Mouse (Mus musculus) left cerebral cortex, postnatal 10 days (tissue): ENCODE measurements around the gene Rlbp1. TPM values are rescaled to one million over a fixed set of nuclear protein-coding genes. Genes with fewer than 3 reads are reported as not detected.

Experiments
- DNase-seq, 2 experiments: peaks; one replicate each; pipeline ENCODE4 v3.0.0; 2021 to 2022; ENCODE audit warnings: low spot score in 2 of 2, mixed read lengths in 1 of 2; ENCODE audit errors: extremely low spot score in 1 of 2
- intact Hi-C: fragments of 180-260 bp; cut with DNase I; formaldehyde crosslinking; loops from one replicate; pipeline ENCODE4 v1.15.1; 2025
- total RNA-seq, 2 experiments: library from RNA; stranded (reverse); gene quantifications; 2 replicates each; pipeline ENCODE4 v1.2.3; 2021

Gene Rlbp1
- total RNA-seq, 2 experiments from 2014 or later = 23.2 to 24.3 TPM

DNA sequence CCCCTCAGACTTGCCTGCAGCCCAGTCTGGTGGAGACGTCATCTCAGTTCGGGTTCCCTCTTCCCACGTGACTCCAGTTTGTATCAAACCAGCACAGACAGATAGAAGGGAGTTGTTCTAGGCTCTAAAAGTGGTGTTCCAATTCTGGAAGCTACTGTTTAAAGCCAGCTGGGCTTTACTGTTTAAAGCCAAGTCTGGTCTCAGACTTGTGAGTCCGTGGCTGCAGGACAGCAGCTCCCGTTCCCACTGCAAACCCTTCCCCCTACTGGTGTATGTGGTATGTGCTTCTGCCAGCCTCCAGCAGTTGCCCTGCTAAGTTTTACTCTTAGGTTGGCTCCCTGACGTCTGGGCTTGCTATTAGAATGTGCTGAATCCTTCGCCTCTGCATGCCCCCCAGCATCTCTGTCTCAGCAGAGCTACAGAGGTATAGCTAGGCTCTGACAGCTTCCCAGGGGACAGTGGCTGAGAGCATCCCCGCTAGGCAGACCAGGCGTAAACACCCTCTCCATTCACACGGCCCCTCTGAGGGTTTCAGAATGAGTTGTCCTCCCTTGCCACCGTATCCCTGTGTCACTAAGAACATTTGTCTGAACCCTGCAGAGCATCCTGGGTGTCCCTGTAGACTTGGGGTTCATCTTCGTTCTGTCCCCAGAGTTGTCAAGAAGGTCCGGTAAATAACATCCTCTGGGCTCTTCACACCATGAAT, 39.6 kb downstream of the Rlbp1 start:
- intact Hi-C loops = loop anchor here (5.0 kb wide), 3 partner anchors 35 to 425 kb away; no protein-coding TSS in a partner anchor
- DNase-seq = peak in 1 of 2 experiments; percentile 42

DNA sequence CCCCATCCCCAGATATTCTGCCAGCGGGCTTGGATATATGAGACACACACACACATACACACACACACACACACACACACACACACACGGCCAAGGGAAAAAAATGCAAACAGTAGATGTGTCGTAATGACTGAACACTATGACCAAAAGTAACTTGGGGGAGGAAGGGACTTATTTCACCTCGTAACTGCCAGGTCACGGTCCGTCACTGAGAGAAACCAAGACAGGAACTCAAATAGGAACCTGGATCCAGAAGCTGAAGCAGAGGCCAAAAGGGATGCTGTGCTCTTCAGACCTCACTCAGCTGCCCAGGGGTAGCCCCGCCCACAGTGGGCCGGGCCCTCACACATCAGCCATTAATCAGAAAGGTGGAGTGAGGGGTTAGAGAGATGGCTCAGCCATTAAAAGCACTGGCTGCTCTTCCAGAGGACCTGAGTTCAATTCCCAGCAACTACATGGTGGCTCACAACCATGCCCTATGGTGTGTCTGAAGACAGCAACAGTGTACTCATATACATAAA, 40.2 kb downstream of the Rlbp1 start:
- intact Hi-C loops = loop anchor here (5.0 kb wide), 3 partner anchors 34 to 424 kb away; no protein-coding TSS in a partner anchor
- DNase-seq = no peak

DNA sequence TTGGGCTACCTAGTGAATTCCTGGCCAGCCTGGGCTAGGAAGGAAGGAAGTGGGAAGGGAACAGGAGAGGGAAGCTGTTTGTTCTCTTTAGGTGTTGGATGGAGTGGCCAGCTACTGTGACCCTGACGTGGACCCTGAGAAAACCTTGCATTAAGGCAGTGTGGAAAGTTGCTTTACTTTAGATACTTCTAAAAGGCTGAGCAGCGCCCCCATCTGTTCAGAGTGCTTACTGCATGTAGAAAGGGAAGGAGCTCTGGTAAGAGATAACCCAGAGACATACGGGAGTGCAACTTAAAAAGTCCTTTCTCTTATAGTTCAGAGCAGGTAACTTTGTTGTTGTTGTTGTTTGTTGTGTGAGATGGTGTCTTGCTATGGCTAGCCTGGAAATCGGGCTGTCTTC, 40.9 kb downstream of the Rlbp1 start:
- peak; percentile 58 to 74 for DNase-seq
- intact Hi-C loops = loop anchor here (5.0 kb wide), 3 partner anchors 34 to 424 kb away; no protein-coding TSS in a partner anchor

DNA sequence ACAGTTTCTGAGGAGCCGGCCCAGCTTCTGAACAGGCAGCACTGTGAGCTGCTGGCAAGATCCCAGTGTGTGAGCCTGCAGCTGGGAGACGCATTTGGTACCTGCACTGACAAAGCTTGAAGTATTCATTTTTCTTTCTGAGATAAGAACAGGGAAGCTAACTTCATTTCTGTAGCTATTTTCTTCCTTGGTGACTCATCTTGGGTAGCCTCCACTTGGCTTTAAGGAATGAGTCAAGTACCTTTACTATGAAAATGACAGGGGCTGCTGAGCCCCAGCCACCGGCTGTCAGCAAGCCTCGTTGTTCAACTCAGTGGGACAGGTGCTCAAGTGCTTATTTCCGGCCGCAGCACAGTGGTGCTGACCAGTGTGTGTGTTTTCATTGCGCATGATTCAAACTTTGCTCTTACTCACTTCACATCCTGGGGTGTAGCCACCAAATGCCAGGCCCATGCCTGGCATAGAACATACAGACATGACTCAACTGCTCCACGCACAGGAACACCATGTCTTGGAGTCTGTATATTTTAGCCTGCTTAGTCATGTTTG, 50.4 kb downstream of the Rlbp1 start:
- DNase-seq = no peak

DNA sequence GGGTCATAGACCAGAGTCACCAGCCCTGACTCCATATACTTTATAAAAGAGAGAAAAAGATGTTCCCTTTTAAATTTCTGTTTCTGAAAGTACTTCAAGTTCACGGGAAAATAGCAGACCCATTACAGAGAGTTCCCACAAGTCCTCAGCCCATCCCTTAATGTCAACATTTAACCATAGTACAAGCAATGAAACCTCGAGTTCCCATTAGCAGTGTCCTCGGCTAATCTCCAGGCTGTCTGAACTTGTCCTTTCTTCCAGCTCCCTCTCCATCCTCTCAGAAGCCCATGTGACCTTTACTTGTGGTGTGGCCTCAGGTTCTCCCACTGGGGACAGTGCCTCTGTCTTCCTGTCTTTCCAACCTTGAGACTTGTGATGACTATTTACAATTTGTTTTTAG, 53.4 kb downstream of the Rlbp1 start:
- no peak for DNase-seq
- intact Hi-C loops = no loop called here

More for the DNA sequence above, 50.4 kb downstream of the Rlbp1 start:
- intact Hi-C loops = no loop called here

DNA sequence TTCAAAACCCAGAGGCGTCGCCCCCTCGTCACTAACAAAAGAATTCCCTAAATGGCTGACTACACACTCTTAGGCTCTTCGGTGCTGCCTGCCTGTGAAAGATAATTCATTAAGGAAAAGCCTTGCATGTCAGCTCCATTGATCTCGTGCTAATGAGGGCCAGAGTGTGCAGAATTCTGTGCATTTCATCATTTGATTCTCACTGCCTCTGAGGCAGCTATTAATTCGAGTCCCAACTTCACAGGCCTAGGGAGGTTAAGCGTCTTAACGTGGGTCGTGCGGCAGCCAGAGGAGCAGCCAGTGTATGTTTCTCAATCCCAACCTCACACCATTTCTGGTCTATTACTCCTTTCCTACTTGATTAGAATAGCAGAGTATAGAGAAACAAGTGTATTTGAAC, 55.7 kb downstream of the Rlbp1 start:
- intact Hi-C loops = no loop called here
- no peak for DNase-seq

DNA sequence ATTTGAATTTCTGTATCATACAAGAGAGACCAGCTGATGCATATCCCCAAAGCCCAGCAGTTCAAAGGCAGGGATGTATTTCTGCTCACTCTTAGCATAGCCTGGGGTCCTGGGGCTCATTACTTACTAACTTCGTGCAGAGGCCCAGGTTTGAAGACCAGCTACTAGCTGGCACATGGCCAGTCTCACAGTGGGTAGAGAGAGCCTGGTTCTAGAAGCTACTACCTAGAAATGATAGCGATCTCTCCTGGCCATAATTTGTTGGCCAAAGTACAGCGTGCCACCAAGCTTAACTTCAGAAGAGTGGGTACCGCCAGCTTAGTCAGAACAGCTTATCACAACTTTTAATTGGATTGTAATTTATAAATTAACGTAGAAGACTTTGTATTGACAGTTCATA, 58.1 kb downstream of the Rlbp1 start:
- DNase-seq = peak in 1 of 2 experiments; percentile 38
- intact Hi-C loops = no loop called here

Other genes starting within 250 kb of the Rlbp1 start
- gene Mfge8, start 238.0 kb downstream of the Rlbp1 start, total RNA-seq = 100 to 1,000 TPM; 148 to 163 TPM
- gene Abhd2, start 113.8 kb downstream of the Rlbp1 start, total RNA-seq = 100 to 1,000 TPM; 121 to 124 TPM
- gene Fanci, start 4.9 kb upstream of the Rlbp1 start, total RNA-seq = under 1 TPM; 0.55 to 0.88 TPM
- 10 to 100 TPM; 85.9 to 88.7 TPM for gene Polg, start 79.3 kb upstream of the Rlbp1 start, total RNA-seq
- gene Rhcg, start 230.6 kb upstream of the Rlbp1 start, total RNA-seq = 1 to 10 TPM; 1.5 to 3.2 TPM